Mouse (Mus musculus) limb, embryonic 14.5 days (tissue): Measurements from ENCODE around the gene Rpp25l. TPM values are rescaled to one million over a fixed set of nuclear protein-coding genes. Genes with fewer than 3 reads are reported as not detected.

Experiments used
- ATAC-seq: fragments of 200-750 bp; cut with Nextera tagmentation; 2 replicates; pipeline ENCODE4 v1.8.0; 2017; ENCODE audit warnings: low read depth, moderate number of reproducible peaks, moderate TSS enrichment; ENCODE audit not compliant: low FRiP score
- DNase-seq: peaks from one replicate; pipeline ENCODE4 v3.0.0-alpha.2; 2015; ENCODE audit warnings: low spot score
- H3K27ac ChIP-seq: fragments of 300-500 bp; sonication (generic); replicated peaks from 2 replicates; pipeline ENCODE4 v1.5.1; 2014; ENCODE audit warnings: low read depth, mild to moderate bottlenecking, low read length, moderate library complexity, mixed read lengths
- H3K27me3 ChIP-seq: fragments of 300-500 bp; sonication (generic); 2 replicates; pipeline ENCODE4 v1.6.1; 2014; ENCODE audit warnings: low read length, mixed read lengths; ENCODE audit not compliant: control insufficient read depth, insufficient read depth
- H3K36me3 ChIP-seq: fragments of 300-500 bp; sonication (generic); 2 replicates; pipeline ENCODE4 v1.6.1; 2014; ENCODE audit warnings: mild to moderate bottlenecking, low read length, moderate library complexity, mixed read lengths; ENCODE audit not compliant: control insufficient read depth, insufficient read depth
- H3K4me1 ChIP-seq: fragments of 300-500 bp; sonication (generic); 2 replicates; pipeline ENCODE4 v1.6.1; 2014; ENCODE audit warnings: antibody characterized with exemption, low read length, mixed read lengths; ENCODE audit not compliant: control insufficient read depth, insufficient read depth
- H3K4me2 ChIP-seq: fragments of 300-500 bp; sonication (generic); replicated peaks from 2 replicates; pipeline ENCODE4 v1.6.1; 2014; ENCODE audit warnings: low read depth, mild to moderate bottlenecking, low read length, moderate library complexity; ENCODE audit not compliant: severe bottlenecking
- H3K4me3 ChIP-seq: fragments of 300-500 bp; sonication (generic); replicated peaks from 2 replicates; pipeline ENCODE4 v1.5.1; 2014; ENCODE audit warnings: low read length
- H3K9ac ChIP-seq: fragments of 300-500 bp; sonication (generic); 2 replicates; pipeline ENCODE4 v1.6.1; 2014; ENCODE audit warnings: mild to moderate bottlenecking, low read depth, low read length, moderate library complexity; ENCODE audit not compliant: severe bottlenecking
- H3K9me3 ChIP-seq: fragments of 300-500 bp; sonication (generic); 2 replicates; pipeline ENCODE4 v1.6.1; 2016; ENCODE audit warnings: low read length; ENCODE audit not compliant: control insufficient read depth
- POLR2A ChIP-seq: fragments of 200-500 bp; IDR thresholded peaks from 2 replicates; pipeline ENCODE4 v1.8.0; 2012; ENCODE audit warnings: inconsistent platforms, mild to moderate bottlenecking, moderate library complexity, borderline replicate concordance; ENCODE audit not compliant: insufficient read depth, insufficient read length; ENCODE audit errors: extremely low read depth
- WGBS: fragments of 180-500 bp; shearing (Covaris S2); extraction: QIAGEN DNeasy Blood & Tissue Kit; methylation state at CpG from one replicate; pipeline ENCODE4 v1.1.7; 2014; 5-methylcytosine and 5-hydroxymethylcytosine counted together
- polyA plus RNA-seq, 2 experiments: library from polyadenylated mRNA; depleted of rRNA in 1 of 2; stranded (reverse) in 1 of 2; unstranded in 1 of 2; fragments of >200 nt; fragmentation: Nextera tagmentation in 1 of 2; extraction: Ambion mirVana in 1 of 2; gene quantifications; 2 replicates each; pipeline versions ENCODE4 v1.2.1 to v1.2.3; 2012 to 2014

Gene Rpp25l
- polyA plus RNA-seq, 2 experiments: 59.3 to 69.8 TPM

GRCm38 (mm10) chr4:41760288-41760721 is 47.0 kb upstream of the Rpp25l start:
- peak; percentile 85 for ATAC-seq
- DNase-seq: peak; percentile 96
- peaks cover 26% of the 10 kb centered on the region for H3K4me1 ChIP-seq
- H3K4me3 ChIP-seq: peak overlapping the region; percentile 66
- H3K4me2 ChIP-seq: peak overlapping the region; percentile 76
- H3K27me3 ChIP-seq: no peaks in the 10 kb centered on the region
- TF ChIP-seq POLR2A: 0 out of 2 replicates have a peak, but pooled peaks have one; percentile 87
- H3K9ac ChIP-seq: peak overlapping the region; percentile 68
- peak overlapping the region; percentile 93 for H3K27ac ChIP-seq
- 0% methylated on average over 15 of the region's 15 CpGs for WGBS
- no peaks in the 10 kb centered on the region for H3K9me3 ChIP-seq
- peaks cover 16% of the 10 kb centered on the region; the same call in 1 of the 2 replicates for H3K36me3 ChIP-seq

- no peak for TF ChIP-seq POLR2A
- peaks cover 16% of the 10 kb centered on the region; the same call in 1 of the 2 replicates for H3K36me3 ChIP-seq
- H3K4me2 ChIP-seq: peak overlapping the region; percentile 76
- H3K9me3 ChIP-seq: no peaks in the 10 kb centered on the region
- DNase-seq: no peak
- peak overlapping the region; percentile 93 for H3K27ac ChIP-seq
- H3K4me3 ChIP-seq: peak overlapping the region; percentile 66
- H3K27me3 ChIP-seq: no peaks in the 10 kb centered on the region
- no peak for ATAC-seq
- 27% methylated on average over 6 of the region's 6 CpGs for WGBS
- peak overlapping the region; percentile 68 for H3K9ac ChIP-seq
- peaks cover 28% of the 10 kb centered on the region for H3K4me1 ChIP-seq
Measured at GRCm38 (mm10) chr4:41759656-41760287, 46.4 kb upstream of the Rpp25l start.

- WGBS: 84% methylated on average over 9 of the region's 9 CpGs
- Histone ChIP-seq H3K9ac (no peak overlapping the region), H3K4me1 (peaks cover 30% of the 10 kb centered on the region), H3K4me3 (no peak overlapping the region), H3K9me3 (no peaks in the 10 kb centered on the region), H3K27me3 (no peaks in the 10 kb centered on the region), H3K36me3 (peaks cover 16% of the 10 kb centered on the region; the same call in 1 of the 2 replicates), H3K4me2 (no peak overlapping the region), H3K27ac (no peak overlapping the region)
- ATAC-seq (no peak), DNase-seq (no peak)
- no peak for TF ChIP-seq POLR2A
Measured at GRCm38 (mm10) chr4:41759206-41759605, 45.9 kb upstream of the Rpp25l start.

GRCm38 (mm10) chr4:41758701-41759100 is 45.4 kb upstream of the Rpp25l start:
- H3K9ac ChIP-seq: no peak overlapping the region
- H3K4me2 ChIP-seq: no peak overlapping the region
- no peak for TF ChIP-seq POLR2A
- no peak overlapping the region for H3K27ac ChIP-seq
- DNase-seq: no peak
- H3K27me3 ChIP-seq: no peaks in the 10 kb centered on the region
- no peaks in the 10 kb centered on the region for H3K9me3 ChIP-seq
- WGBS: 84% methylated on average over 4 of the region's 4 CpGs
- no peak for ATAC-seq
- H3K36me3 ChIP-seq: peaks cover 16% of the 10 kb centered on the region; the same call in 1 of the 2 replicates
- no peak overlapping the region for H3K4me3 ChIP-seq
- H3K4me1 ChIP-seq: peaks cover 30% of the 10 kb centered on the region

- no peak overlapping the region for H3K9ac ChIP-seq
- 71% methylated on average over 11 of the region's 11 CpGs for WGBS
- H3K9me3 ChIP-seq: no peaks in the 10 kb centered on the region
- no peak for TF ChIP-seq POLR2A
- H3K27ac ChIP-seq: no peak overlapping the region
- no peaks in the 10 kb centered on the region for H3K27me3 ChIP-seq
- peaks cover 30% of the 10 kb centered on the region for H3K4me1 ChIP-seq
- ATAC-seq (no peak), DNase-seq (no peak)
- no peak overlapping the region for H3K4me2 ChIP-seq
- peaks cover 16% of the 10 kb centered on the region; the same call in 1 of the 2 replicates for H3K36me3 ChIP-seq
- H3K4me3 ChIP-seq: no peak overlapping the region
Measured at GRCm38 (mm10) chr4:41758021-41758420, 44.7 kb upstream of the Rpp25l start.
